Mouse (Mus musculus) hindbrain, embryonic 13.5 days (tissue): ENCODE measurements around the gene Sp3. TPM values are rescaled to one million over a fixed set of nuclear protein-coding genes. Genes with fewer than 3 reads are reported as not detected.
"Not testable (repeated sequence)": the region's sequence is repeated elsewhere in the genome, so short reads cannot be mapped to it uniquely, and the experiment has no call there.

Experiments used
- ATAC-seq: fragments of 200-750 bp; cut with Nextera tagmentation; 2 replicates; pipeline ENCODE4 v1.8.0; 2017; ENCODE audit warnings: moderate TSS enrichment; ENCODE audit not compliant: low FRiP score
- H3K27ac ChIP-seq: fragments of 300-500 bp; sonication (generic); 2 replicates; pipeline ENCODE4 v1.5.1; 2015; ENCODE audit warnings: inconsistent platforms, mild to moderate bottlenecking, moderate library complexity
- H3K27me3 ChIP-seq: fragments of 300-500 bp; sonication (generic); 2 replicates; pipeline ENCODE4 v1.6.1; 2015; ENCODE audit warnings: mild to moderate bottlenecking, inconsistent platforms
- H3K36me3 ChIP-seq: fragments of 300-500 bp; sonication (generic); 2 replicates; pipeline ENCODE4 v1.6.1; 2015; ENCODE audit warnings: mild to moderate bottlenecking, inconsistent platforms
- H3K4me1 ChIP-seq: fragments of 300-500 bp; sonication (generic); replicated peaks from 2 replicates; pipeline ENCODE4 v1.6.1; 2015; ENCODE audit warnings: inconsistent platforms
- H3K4me2 ChIP-seq: fragments of 300-500 bp; sonication (generic); 2 replicates; pipeline ENCODE4 v1.6.1; 2015; ENCODE audit warnings: inconsistent platforms, mild to moderate bottlenecking, moderate library complexity
- H3K4me3 ChIP-seq: fragments of 300-500 bp; sonication (generic); 2 replicates; pipeline ENCODE4 v1.5.1; 2015; ENCODE audit warnings: mild to moderate bottlenecking, inconsistent platforms
- H3K9ac ChIP-seq: fragments of 300-500 bp; sonication (generic); 2 replicates; pipeline ENCODE4 v1.6.1; 2015; ENCODE audit warnings: mild to moderate bottlenecking, inconsistent platforms
- H3K9me3 ChIP-seq: fragments of 300-500 bp; sonication (generic); 2 replicates; pipeline ENCODE4 v1.6.1; 2016; ENCODE audit warnings: inconsistent platforms
- WGBS: fragments of 180-500 bp; shearing (Covaris S2); methylation state at CpG from one replicate; pipeline ENCODE4 v1.1.7; 2015; 5-methylcytosine and 5-hydroxymethylcytosine counted together
- polyA plus RNA-seq: library from polyadenylated mRNA; unstranded; fragments of >200 nt; fragmentation: Nextera tagmentation; extraction: Ambion mirVana; gene quantifications from 2 replicates; pipeline ENCODE4 v1.2.1, GENCODE M21; 2015

Gene Sp3
- 43.3 and 44.5 TPM in 2 replicates for polyA plus RNA-seq

GRCm38 (mm10) chr2:72980337-72981074 lies at the start of gene Sp3:
Gene Sp3 (minus strand): TSS chr2:72980446.
- peak within 1 kb of the TSS; percentile 98 for H3K4me3 ChIP-seq
- peaks cover 3% of the 10 kb centered on the region; the same call in 1 of the 2 replicates for H3K36me3 ChIP-seq
- H3K9me3 ChIP-seq = no peaks in the 10 kb centered on the region
- H3K27ac ChIP-seq = peak within 1 kb of the TSS; percentile 100
- H3K27me3 ChIP-seq = no peaks in the 10 kb centered on the region
- peak within 1 kb of the TSS; percentile 61 for H3K4me2 ChIP-seq
- peaks cover 25% of the 10 kb centered on the region for H3K4me1 ChIP-seq
- under 1% methylated on average over 63 of the region's 64 CpGs for WGBS
- peak; percentile 93 for ATAC-seq
- H3K9ac ChIP-seq = peak within 1 kb of the TSS; percentile 100

- ATAC-seq = no peak
Measured at GRCm38 (mm10) chr2:73029846-73030245, 49.6 kb upstream of the Sp3 start.

GRCm38 (mm10) chr2:73028019-73028418 lies 47.8 kb upstream of the Sp3 start:
- Histone ChIP-seq H3K27me3 (no peaks in the 10 kb centered on the region), H3K27ac (no peak overlapping the region), H3K4me1 (no peaks in the 10 kb centered on the region), H3K9ac (no peak overlapping the region), H3K36me3 (no peaks in the 10 kb centered on the region), H3K9me3 (no peaks in the 10 kb centered on the region), H3K4me2 (no peak overlapping the region), H3K4me3 (no peak overlapping the region)
- no peak for ATAC-seq
- 90% methylated on average over 3 of the region's 3 CpGs for WGBS

More at GRCm38 (mm10) chr2:73029846-73030245, 49.6 kb upstream of the Sp3 start:
- WGBS = 92% methylated on average over 3 of the region's 3 CpGs
- Histone ChIP-seq H3K4me1 (no peaks in the 10 kb centered on the region), H3K36me3 (no peaks in the 10 kb centered on the region), H3K9me3 (no peaks in the 10 kb centered on the region), H3K27ac (no peak overlapping the region), H3K4me2 (no peak overlapping the region), H3K4me3 (no peak overlapping the region), H3K9ac (no peak overlapping the region), H3K27me3 (no peaks in the 10 kb centered on the region)

GRCm38 (mm10) chr2:73027126-73027525 lies 46.9 kb upstream of the Sp3 start:
- Histone ChIP-seq H3K27ac (no peak overlapping the region), H3K4me3 (no peak overlapping the region), H3K9ac (no peak overlapping the region), H3K27me3 (no peaks in the 10 kb centered on the region), H3K36me3 (no peaks in the 10 kb centered on the region), H3K9me3 (no peaks in the 10 kb centered on the region), H3K4me1 (no peaks in the 10 kb centered on the region), H3K4me2 (no peak overlapping the region)
- WGBS = 49% methylated on average over 3 of the region's 3 CpGs
- ATAC-seq = no peak

GRCm38 (mm10) chr2:73023803-73024202 lies 43.6 kb upstream of the Sp3 start:
- no peak for ATAC-seq
- no peaks in the 10 kb centered on the region for H3K4me1 ChIP-seq
- H3K36me3 ChIP-seq = no peaks in the 10 kb centered on the region
- H3K27ac ChIP-seq = no peak overlapping the region
- 51% methylated on average over 6 of the region's 6 CpGs for WGBS
- no peak overlapping the region for H3K4me2 ChIP-seq
- H3K4me3 ChIP-seq = no peak overlapping the region
- no peak overlapping the region for H3K9ac ChIP-seq
- H3K9me3 ChIP-seq = no peaks in the 10 kb centered on the region
- H3K27me3 ChIP-seq = no peaks in the 10 kb centered on the region

- Histone ChIP-seq H3K27ac (no peak overlapping the region), H3K4me2 (no peak overlapping the region), H3K4me1 (no peaks in the 10 kb centered on the region), H3K27me3 (no peaks in the 10 kb centered on the region), H3K36me3 (no peaks in the 10 kb centered on the region), H3K9ac (no peak overlapping the region), H3K9me3 (no peaks in the 10 kb centered on the region), H3K4me3 (no peak overlapping the region)
- no peak for ATAC-seq
- WGBS = 87% methylated on average over 6 of the region's 6 CpGs
Measured at GRCm38 (mm10) chr2:73021046-73021445, 40.8 kb upstream of the Sp3 start.

GRCm38 (mm10) chr2:73019371-73020146 lies 39.3 kb upstream of the Sp3 start:
- WGBS = 76% methylated on average over 9 of the region's 9 CpGs
- ATAC-seq = no peak
- Histone ChIP-seq H3K36me3 (no peaks in the 10 kb centered on the region), H3K9ac (no peak overlapping the region), H3K27me3 (no peaks in the 10 kb centered on the region), H3K4me3 (no peak overlapping the region), H3K4me2 (no peak overlapping the region), H3K9me3 (no peaks in the 10 kb centered on the region), H3K4me1 (no peaks in the 10 kb centered on the region), H3K27ac (no peak overlapping the region)

- H3K4me1 ChIP-seq, H3K27me3 ChIP-seq, ATAC-seq, H3K27ac ChIP-seq, H3K36me3 ChIP-seq, H3K4me2 ChIP-seq, H3K9ac ChIP-seq, H3K9me3 ChIP-seq, H3K4me3 ChIP-seq: not testable (repeated sequence)
- 84% methylated on average over 9 of the region's 9 CpGs for WGBS
Measured at GRCm38 (mm10) chr2:73014063-73014462, 33.8 kb upstream of the Sp3 start.

GRCm38 (mm10) chr2:73012636-73013035 lies 32.4 kb upstream of the Sp3 start:
- Histone ChIP-seq H3K36me3 (no peaks in the 10 kb centered on the region), H3K27me3 (no peaks in the 10 kb centered on the region), H3K4me2 (no peak overlapping the region), H3K27ac (no peak overlapping the region), H3K9ac (no peak overlapping the region), H3K9me3 (peaks cover 10% of the 10 kb centered on the region), H3K4me1 (no peaks in the 10 kb centered on the region), H3K4me3 (no peak overlapping the region)
- WGBS = 72% methylated on average over 19 of the region's 20 CpGs
- no peak for ATAC-seq

GRCm38 (mm10) chr2:73007472-73007871 lies 27.2 kb upstream of the Sp3 start:
- Histone ChIP-seq H3K4me1 (peaks cover 24% of the 10 kb centered on the region), H3K36me3 (no peaks in the 10 kb centered on the region), H3K27me3 (no peaks in the 10 kb centered on the region), H3K27ac (no peak overlapping the region), H3K9me3 (peaks cover 10% of the 10 kb centered on the region), H3K4me2 (no peak overlapping the region), H3K4me3 (no peak overlapping the region), H3K9ac (no peak overlapping the region)
- 95% methylated on average over 9 of the region's 9 CpGs for WGBS
- ATAC-seq = no peak

- Histone ChIP-seq H3K4me1 (peaks cover 24% of the 10 kb centered on the region), H3K36me3 (no peaks in the 10 kb centered on the region), H3K4me3 (no peak overlapping the region), H3K9me3 (peaks cover 5% of the 10 kb centered on the region), H3K9ac (no peak overlapping the region), H3K27me3 (no peaks in the 10 kb centered on the region), H3K4me2 (no peak overlapping the region), H3K27ac (peak overlapping the region; percentile 25; the same call in 1 of the 2 replicates)
- 61% methylated on average over 3 of the region's 3 CpGs for WGBS
- no peak for ATAC-seq
Measured at GRCm38 (mm10) chr2:73005611-73006515, 25.6 kb upstream of the Sp3 start.
